Mouse (Mus musculus) midbrain, embryonic 15.5 days (tissue): ENCODE data around the gene Kif18b. TPM values are rescaled to one million over a fixed set of nuclear protein-coding genes. Genes with fewer than 3 reads are reported as not detected.

Experiments used
- ATAC-seq: fragments of 200-750 bp; cut with Nextera tagmentation; replicated peaks from 2 replicates; pipeline ENCODE4 v1.8.0; 2017; ENCODE audit warnings: moderate TSS enrichment
- H3K27ac ChIP-seq: fragments of 300-500 bp; sonication (generic); 2 replicates; pipeline ENCODE4 v1.5.1; 2015; ENCODE audit warnings: mild to moderate bottlenecking, inconsistent platforms
- H3K27me3 ChIP-seq: fragments of 300-500 bp; sonication (generic); replicated peaks from 2 replicates; pipeline ENCODE4 v1.6.1; 2015; ENCODE audit warnings: inconsistent platforms
- H3K36me3 ChIP-seq: fragments of 300-500 bp; sonication (generic); replicated peaks from 2 replicates; pipeline ENCODE4 v1.6.1; 2015; ENCODE audit warnings: inconsistent platforms
- H3K4me1 ChIP-seq: fragments of 300-500 bp; sonication (generic); 2 replicates; pipeline ENCODE4 v1.6.1; 2015; ENCODE audit warnings: inconsistent platforms
- H3K4me2 ChIP-seq: fragments of 300-500 bp; sonication (generic); 2 replicates; pipeline ENCODE4 v1.6.1; 2015; ENCODE audit warnings: inconsistent platforms, mild to moderate bottlenecking, moderate library complexity
- H3K4me3 ChIP-seq: fragments of 300-500 bp; sonication (generic); 2 replicates; pipeline ENCODE4 v1.5.1; 2015; ENCODE audit warnings: mild to moderate bottlenecking, inconsistent platforms
- H3K9ac ChIP-seq: fragments of 300-500 bp; sonication (generic); 2 replicates; pipeline ENCODE4 v1.6.1; 2015; ENCODE audit warnings: mild to moderate bottlenecking, inconsistent platforms
- H3K9me3 ChIP-seq: fragments of 300-500 bp; sonication (generic); 2 replicates; pipeline ENCODE4 v1.6.1; 2016; ENCODE audit warnings: inconsistent platforms
- WGBS: fragments of 180-500 bp; shearing (Covaris S2); methylation state at CpG from one replicate; pipeline ENCODE4 v1.1.7; 2015; ENCODE audit warnings: mixed read lengths; 5-methylcytosine and 5-hydroxymethylcytosine counted together
- polyA plus RNA-seq: library from polyadenylated mRNA; unstranded; fragments of >200 nt; fragmentation: Nextera tagmentation; extraction: Ambion mirVana; gene quantifications from 2 replicates; pipeline ENCODE4 v1.2.1, GENCODE M21; 2015

Kif18b gene
- polyA plus RNA-seq, 1 experiment from 2014 or later = 1.8 TPM

DNA sequence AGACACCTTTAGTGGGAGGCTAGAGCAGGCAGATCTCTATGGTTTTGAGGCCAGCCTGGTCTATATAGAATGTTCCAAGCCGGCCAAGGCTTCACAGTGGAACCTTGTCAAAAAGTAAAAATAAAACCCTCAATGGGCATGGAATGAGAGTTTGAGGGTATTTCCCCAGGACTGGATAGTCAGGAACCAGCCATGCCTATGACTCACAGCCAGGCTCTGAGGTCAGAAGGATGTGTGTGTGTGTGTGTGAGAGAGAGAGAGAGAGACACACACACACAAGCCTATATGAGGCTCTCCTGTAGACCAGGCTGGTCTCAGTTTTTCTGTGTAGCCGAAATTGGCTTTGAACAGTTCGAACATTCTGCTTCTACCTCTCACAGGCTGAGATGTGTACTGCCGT, 30.2 kb downstream of the Kif18b start:
- peaks cover 6% of the 10 kb centered on the region; the same call in 1 of the 2 replicates for H3K4me1 ChIP-seq
- H3K27me3 ChIP-seq = peaks cover 39% of the 10 kb centered on the region
- H3K9me3 ChIP-seq = no peaks in the 10 kb centered on the region
- no peak overlapping the region for H3K27ac ChIP-seq
- no peak overlapping the region for H3K4me3 ChIP-seq
- no peak overlapping the region for H3K9ac ChIP-seq
- no peak for ATAC-seq
- no peak overlapping the region for H3K4me2 ChIP-seq
- 83% methylated on average over 4 of the region's 4 CpGs for WGBS
- H3K36me3 ChIP-seq = no peaks in the 10 kb centered on the region

DNA sequence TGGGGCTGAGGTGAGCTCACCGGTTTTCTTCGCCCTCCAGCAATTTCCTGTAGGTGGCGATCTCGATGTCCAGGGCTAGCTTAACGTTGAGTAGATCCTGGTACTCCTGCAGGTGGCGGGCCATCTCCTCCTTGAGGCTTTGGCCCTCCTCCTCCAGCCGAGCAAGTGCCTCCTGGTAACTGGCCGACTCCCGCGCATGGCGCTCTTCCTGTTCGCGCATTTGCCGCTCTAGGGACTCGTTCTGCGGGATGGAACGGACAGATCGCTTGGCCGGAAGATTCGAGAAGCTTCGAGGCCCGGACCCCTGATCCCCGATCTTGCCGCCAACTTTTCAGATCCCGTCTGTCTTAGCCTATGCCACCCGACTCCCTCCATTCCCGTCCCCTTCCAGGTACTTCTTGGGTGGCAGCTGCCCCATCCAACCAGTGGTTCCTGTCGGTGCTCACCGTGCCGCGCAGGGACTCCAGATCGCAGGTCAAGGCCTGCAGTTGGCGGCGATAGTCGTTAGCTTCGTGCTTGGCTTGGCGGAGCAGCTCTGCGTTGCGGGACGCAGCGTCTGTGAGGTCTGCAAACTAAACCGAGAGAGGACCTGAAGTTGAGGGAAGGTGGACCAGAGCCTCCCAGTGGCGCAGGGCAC, 31.8 kb downstream of the Kif18b start:
- Histone ChIP-seq H3K9me3 (no peaks in the 10 kb centered on the region), H3K27ac (no peak overlapping the region), H3K9ac (peak overlapping the region; percentile 9; the same call in 1 of the 2 replicates), H3K27me3 (peaks cover 43% of the 10 kb centered on the region), H3K4me1 (peaks cover 11% of the 10 kb centered on the region; the same call in 1 of the 2 replicates), H3K4me2 (peak overlapping the region; percentile 42), H3K36me3 (no peaks in the 10 kb centered on the region), H3K4me3 (peak overlapping the region; percentile 19)
- WGBS = 4% methylated on average over 43 of the region's 43 CpGs
- ATAC-seq = no peak

DNA sequence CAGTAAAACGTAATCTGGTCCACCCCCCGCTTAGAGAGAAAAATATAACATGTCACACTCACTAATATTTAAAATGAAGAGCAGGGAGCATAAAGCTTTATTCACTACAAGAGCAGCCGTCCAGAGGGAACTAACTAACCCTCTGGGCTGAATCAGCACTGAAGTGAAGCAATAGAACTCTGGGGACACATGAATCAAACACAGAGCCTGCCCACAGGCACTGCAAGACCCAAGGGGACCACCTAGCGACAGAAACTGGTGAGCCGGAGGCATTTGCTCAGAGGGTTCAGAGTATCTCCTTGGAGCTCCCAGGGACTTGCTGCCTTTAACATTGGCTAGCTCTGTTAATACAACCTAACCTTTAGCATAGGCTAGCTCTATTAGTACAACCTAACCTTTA, 34.8 kb downstream of the Kif18b start:
- Histone ChIP-seq H3K4me2 (no peak overlapping the region), H3K4me1 (peaks cover 14% of the 10 kb centered on the region; the same call in 1 of the 2 replicates), H3K27ac (no peak overlapping the region), H3K36me3 (no peaks in the 10 kb centered on the region), H3K27me3 (peaks cover 37% of the 10 kb centered on the region), H3K9me3 (no peaks in the 10 kb centered on the region), H3K4me3 (no peak overlapping the region), H3K9ac (no peak overlapping the region)
- 61% methylated on average over 5 of the region's 5 CpGs for WGBS
- ATAC-seq = no peak

DNA sequence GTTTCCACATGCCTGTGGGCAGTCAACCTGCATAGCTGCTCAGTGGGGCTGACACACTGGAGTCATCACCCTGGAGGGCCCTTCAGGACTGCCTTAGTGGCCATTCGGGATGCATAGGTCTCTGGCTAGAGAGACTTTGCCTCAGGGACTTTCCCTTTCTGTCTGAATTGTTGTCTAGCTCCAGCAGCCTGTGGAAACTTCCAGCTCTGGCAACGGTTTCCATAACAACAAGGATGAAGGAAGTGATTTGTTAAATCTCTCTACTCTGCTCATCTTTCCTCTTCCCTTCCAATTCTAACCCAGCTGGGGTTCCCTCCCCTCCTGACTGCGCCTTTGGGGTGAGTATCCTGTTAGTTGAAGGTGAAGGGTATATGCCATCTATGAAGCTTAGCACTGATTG, 36.8 kb downstream of the Kif18b start:
- WGBS = 53% methylated on average over 3 of the region's 3 CpGs
- H3K4me1 ChIP-seq = peaks cover 11% of the 10 kb centered on the region; the same call in 1 of the 2 replicates
- peak; percentile 20; the same call in 1 of the 2 replicates for ATAC-seq
- peaks cover 19% of the 10 kb centered on the region for H3K27me3 ChIP-seq
- peak overlapping the region; percentile 11 for H3K27ac ChIP-seq
- no peak overlapping the region for H3K4me3 ChIP-seq
- no peaks in the 10 kb centered on the region for H3K36me3 ChIP-seq
- H3K9ac ChIP-seq = no peak overlapping the region
- H3K9me3 ChIP-seq = no peaks in the 10 kb centered on the region
- no peak overlapping the region for H3K4me2 ChIP-seq

DNA sequence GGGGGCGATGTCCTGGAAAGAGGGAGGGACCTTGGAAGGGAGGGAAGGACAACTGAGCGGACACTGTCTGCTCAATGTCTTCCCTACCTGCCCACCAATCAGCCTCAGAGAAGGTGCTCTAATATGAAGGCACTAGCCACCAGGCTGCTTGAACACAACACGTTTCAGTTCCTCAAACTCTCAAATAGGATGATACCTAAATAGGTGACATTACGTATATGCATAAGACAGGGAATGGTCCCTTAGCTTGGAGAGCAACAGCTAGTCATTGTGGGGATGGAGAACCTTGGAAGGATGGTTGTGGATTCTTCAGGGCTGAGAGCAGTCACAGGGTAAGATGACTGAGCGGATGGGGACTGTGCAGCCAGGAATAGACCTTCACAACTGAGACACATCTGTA, 37.5 kb downstream of the Kif18b start:
- Histone ChIP-seq H3K4me2 (no peak overlapping the region), H3K9ac (no peak overlapping the region), H3K36me3 (no peaks in the 10 kb centered on the region), H3K27ac (no peak overlapping the region), H3K4me1 (peaks cover 8% of the 10 kb centered on the region; the same call in 1 of the 2 replicates), H3K4me3 (no peak overlapping the region), H3K27me3 (peaks cover 12% of the 10 kb centered on the region), H3K9me3 (no peaks in the 10 kb centered on the region)
- WGBS = 81% methylated on average over 5 of the region's 5 CpGs
- no peak for ATAC-seq

DNA sequence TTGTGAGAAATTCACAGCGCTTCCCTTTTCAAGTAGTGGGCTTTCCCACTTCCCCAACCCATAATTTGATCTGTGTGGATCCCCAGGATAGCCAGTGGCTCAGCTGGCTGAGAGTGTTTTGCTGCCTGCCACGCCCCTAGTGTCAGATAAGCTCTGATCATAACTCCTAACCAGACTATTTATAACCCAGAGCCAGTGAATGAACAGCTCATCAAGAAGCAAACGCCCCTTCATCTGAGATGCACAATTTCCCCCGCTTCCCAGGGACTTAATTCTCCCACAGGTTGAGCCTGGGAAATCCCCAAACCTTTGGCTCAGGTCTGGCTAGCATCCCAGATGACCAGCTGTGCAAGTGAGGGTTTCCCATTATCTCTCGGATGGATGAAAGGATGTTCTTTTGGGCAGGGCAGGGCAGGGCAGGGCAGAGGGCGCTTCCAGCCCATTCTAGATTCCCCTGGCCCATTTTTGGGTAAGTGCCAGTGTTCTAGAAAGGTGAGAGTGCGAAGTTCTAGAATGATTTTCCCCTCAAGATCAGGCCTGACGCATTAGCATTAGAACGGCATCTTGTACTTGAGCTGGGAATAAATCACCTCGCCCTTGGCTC, 40.2 kb downstream of the Kif18b start, which contains the start of gene Fam187a:
Fam187a (plus strand) TSS at position 554 of the 604 bp plus-strand sequence.
- peaks cover 22% of the 10 kb centered on the region for H3K4me1 ChIP-seq
- no peak within 1 kb of the TSS for H3K27ac ChIP-seq
- peaks cover 4% of the 10 kb centered on the region; the same call in 1 of the 2 replicates for H3K27me3 ChIP-seq
- no peaks in the 10 kb centered on the region for H3K36me3 ChIP-seq
- H3K9ac ChIP-seq = no peak within 1 kb of the TSS
- ATAC-seq = no peak
- no peaks in the 10 kb centered on the region for H3K9me3 ChIP-seq
- H3K4me2 ChIP-seq = no peak within 1 kb of the TSS
- no peak within 1 kb of the TSS for H3K4me3 ChIP-seq
- WGBS = 58% methylated on average over 10 of the region's 10 CpGs

DNA sequence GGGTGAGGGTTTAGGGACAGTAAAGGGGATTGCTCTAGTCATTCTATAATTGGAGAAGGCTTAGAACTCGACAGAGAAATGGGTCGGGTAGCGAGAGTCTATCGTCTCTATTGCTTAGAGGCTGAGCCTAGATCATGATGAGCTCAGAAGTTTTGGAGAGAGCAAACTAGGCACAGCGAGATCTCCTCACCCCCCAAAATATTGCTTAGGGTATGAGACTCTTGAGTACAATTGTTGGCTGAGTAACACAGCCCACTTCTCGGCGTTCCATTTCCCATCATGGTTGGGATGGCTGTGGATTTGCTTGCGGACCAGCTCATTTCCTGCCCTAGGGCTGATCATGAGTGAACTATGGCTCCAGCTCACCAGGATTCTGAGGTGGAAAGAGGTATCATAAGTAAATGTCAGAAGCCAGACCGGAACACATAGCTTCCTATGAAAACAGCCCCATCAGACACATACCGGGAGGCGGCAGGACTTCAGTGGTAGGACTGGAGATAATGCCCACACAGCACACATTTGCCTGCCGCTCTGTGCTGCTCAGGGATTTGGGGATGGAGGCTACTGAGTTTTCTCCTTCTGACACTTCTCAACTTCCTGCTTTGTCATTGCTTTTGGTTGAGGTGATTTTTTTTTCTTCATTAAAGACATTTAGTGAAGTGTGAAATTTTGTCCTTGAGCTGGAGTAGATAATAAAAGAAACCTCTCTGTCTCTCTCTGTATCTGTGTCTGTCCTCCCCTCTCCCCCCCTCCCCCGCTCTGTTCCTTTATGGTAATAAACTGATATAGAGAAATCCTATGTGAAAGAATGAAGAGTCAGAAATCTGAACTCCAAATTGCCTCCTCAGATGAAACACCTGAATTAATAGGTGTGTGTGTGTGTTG, 43.4 kb downstream of the Kif18b start:
- Histone ChIP-seq H3K4me2 (peak overlapping the region; percentile 69), H3K36me3 (peaks cover 9% of the 10 kb centered on the region; the same call in 1 of the 2 replicates), H3K4me1 (peaks cover 25% of the 10 kb centered on the region), H3K4me3 (peak overlapping the region; percentile 56), H3K9me3 (no peaks in the 10 kb centered on the region), H3K27ac (peak overlapping the region; percentile 89), H3K9ac (peak overlapping the region; percentile 63), H3K27me3 (no peaks in the 10 kb centered on the region)
- peak; percentile 51 for ATAC-seq
- WGBS = 18% methylated on average over 13 of the region's 13 CpGs

DNA sequence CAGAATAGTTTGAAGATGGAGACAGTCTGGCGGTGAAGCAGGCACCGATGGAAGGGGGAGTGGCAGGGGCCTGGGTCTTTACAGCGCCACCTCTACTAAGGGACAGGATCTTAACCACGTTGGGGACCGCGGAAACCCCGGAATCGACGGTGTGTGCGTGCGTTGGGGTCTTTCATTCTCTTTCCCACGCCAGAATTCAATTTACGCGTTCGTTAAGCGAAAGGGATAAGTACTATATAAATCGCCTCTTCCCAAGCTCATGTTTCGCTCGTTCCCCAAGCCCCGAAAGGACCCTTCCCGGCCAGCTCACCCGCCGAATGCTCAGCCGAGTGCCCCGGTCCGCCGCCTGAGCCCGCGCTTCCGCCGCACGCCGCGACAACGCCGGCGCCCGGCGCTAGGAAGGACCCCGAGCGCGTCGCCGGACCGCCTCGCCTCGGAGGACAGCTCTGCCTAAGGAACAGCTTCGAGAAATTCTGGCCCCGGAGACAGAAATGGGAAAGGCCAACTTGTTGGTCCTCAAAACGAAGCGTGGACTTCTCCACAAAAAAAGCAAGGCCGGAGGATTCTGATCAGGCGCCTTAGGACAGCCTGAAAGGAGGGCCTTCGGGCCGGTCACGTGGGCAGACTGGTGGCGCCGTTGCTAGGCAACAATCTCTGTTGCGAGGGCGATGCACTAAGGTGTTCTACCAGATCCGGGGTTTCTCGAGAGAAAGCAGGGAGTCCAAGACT, 44.2 kb downstream of the Kif18b start, which contains the start of the genes Eftud2 and Ccdc103:
Eftud2 (minus strand) TSS at position 401 of the 729 bp plus-strand sequence.
Ccdc103 (plus strand) TSS at position 620 of the 729 bp plus-strand sequence.
- peaks cover 12% of the 10 kb centered on the region for H3K36me3 ChIP-seq
- H3K27me3 ChIP-seq = no peaks in the 10 kb centered on the region
- peak within 1 kb of the TSS; percentile 56 for H3K4me3 ChIP-seq
- peaks cover 25% of the 10 kb centered on the region for H3K4me1 ChIP-seq
- H3K9ac ChIP-seq = peak within 1 kb of the TSS; percentile 63
- H3K9me3 ChIP-seq = no peaks in the 10 kb centered on the region
- H3K4me2 ChIP-seq = peak within 1 kb of the TSS; percentile 69
- WGBS = under 1% methylated on average over 62 of the region's 62 CpGs
- H3K27ac ChIP-seq = peak within 1 kb of the TSS; percentile 89
- ATAC-seq = peak; percentile 92

DNA sequence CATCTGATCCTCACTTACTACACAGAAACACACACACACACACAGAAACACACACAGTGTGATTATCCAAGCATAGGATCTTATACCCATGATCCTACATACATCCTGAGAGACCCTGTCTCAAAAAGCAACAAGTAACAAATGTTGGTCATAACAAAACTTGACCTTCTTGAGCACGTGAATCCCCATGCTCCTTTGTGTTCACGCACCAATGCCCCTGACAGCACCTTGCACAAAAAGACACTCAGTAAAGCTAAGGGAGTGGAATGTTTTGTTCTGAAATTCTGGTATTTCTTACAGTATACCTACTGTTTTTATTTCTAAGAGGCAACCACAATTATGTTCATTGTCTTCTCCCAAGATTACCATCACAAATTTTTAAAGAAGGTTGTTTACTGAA, 45.4 kb downstream of the Kif18b start:
- H3K9ac ChIP-seq = no peak overlapping the region

GRCm38 (mm10) chr11:102874801-102875334, 50.1 kb downstream of the Kif18b start:
- Histone ChIP-seq H3K27me3 (no peaks in the 10 kb centered on the region), H3K4me2 (no peak overlapping the region), H3K27ac (no peak overlapping the region), H3K9me3 (no peaks in the 10 kb centered on the region), H3K36me3 (peaks cover 34% of the 10 kb centered on the region), H3K4me3 (no peak overlapping the region), H3K9ac (no peak overlapping the region), H3K4me1 (peaks cover 13% of the 10 kb centered on the region)
- 88% methylated on average over 7 of the region's 7 CpGs for WGBS
- ATAC-seq = no peak

More for the DNA sequence above, 45.4 kb downstream of the Kif18b start:
- Histone ChIP-seq H3K9me3 (no peaks in the 10 kb centered on the region), H3K27me3 (no peaks in the 10 kb centered on the region), H3K36me3 (peaks cover 21% of the 10 kb centered on the region), H3K4me1 (peaks cover 25% of the 10 kb centered on the region), H3K27ac (no peak overlapping the region), H3K4me3 (peak overlapping the region; percentile 56), H3K4me2 (peak overlapping the region; percentile 69)
- no peak for ATAC-seq
- WGBS = 54% methylated on average over 2 of the region's 2 CpGs

DNA sequence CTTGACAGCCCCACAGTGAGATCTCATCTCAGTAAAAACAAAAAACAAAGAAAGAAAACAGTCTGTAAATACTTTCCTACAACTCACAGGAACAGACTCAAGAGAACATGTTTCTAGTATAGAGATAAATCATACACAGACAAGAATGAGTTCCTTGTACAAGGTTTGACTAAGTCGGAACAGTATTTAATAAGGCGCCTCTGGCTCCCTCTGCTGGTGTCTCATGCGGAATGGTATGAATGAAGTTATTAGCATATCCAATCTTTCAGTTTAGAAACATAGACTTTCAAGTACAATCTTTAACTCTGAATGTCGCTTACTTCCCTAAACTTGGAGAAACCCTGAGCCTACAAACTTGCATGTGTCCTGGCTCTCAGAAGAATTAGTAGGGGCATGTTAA, 60.7 kb downstream of the Kif18b start:
- no peak overlapping the region for H3K4me2 ChIP-seq
- no peak overlapping the region for H3K27ac ChIP-seq
- 34% methylated on average over 4 of the region's 4 CpGs for WGBS
- no peaks in the 10 kb centered on the region for H3K27me3 ChIP-seq
- no peak for ATAC-seq
- no peak overlapping the region for H3K4me3 ChIP-seq
- H3K9me3 ChIP-seq = no peaks in the 10 kb centered on the region
- peaks cover 47% of the 10 kb centered on the region for H3K36me3 ChIP-seq
- H3K9ac ChIP-seq = no peak overlapping the region
- no peaks in the 10 kb centered on the region for H3K4me1 ChIP-seq
